Comparison of ENCODE assay signal across 16 mouse cellular contexts in genomic region chr15:81096329-81097055, GRCm38 (mm10).
DNase-seq lines count a peak whose midpoint lies in the region; ATAC-seq and TF ChIP-seq lines count a peak whose summit lies in the region.
"Had no signal": no experiment of that assay in that cellular context is flagged by ENCODE, and none has a peak within 500 bp of the region (broad histone marks: within the 10 kb centered on the region; RNA-seq: fewer than 3 reads in every experiment).

No protein-coding gene starts in this region.

- DNase-seq in heart, adult 9 months (ENCODE audit: low spot score in 2 of 2) = no peak
- peak; percentile 66 for DNase-seq in kidney, postnatal 0 days (ENCODE audit: low spot score)
- DNase-seq in kidney, adult 18-20 months = no peak
- DNase-seq in cerebellum, adult 9-11 months = no peak
- DNase-seq: cerebellum, adult 9-10 months; liver, postnatal 0 days had no signal

- no peaks in the 10 kb centered on the region for H3K27me3 ChIP-seq in heart, embryonic 12.5 days (replicated peaks)
- no peaks in the 10 kb centered on the region for H3K27me3 ChIP-seq in kidney, postnatal 0 days (ENCODE audit: insufficient read depth, low read length)
- H3K27me3 ChIP-seq in megakaryocyte, embryonic 14.5 days (replicated peaks) = no peaks in the 10 kb centered on the region
- H3K27me3 ChIP-seq in stomach, embryonic 15.5 days (replicated peaks) = no peaks in the 10 kb centered on the region
- H3K27me3 ChIP-seq: embryonic facial prominence, embryonic 13.5 days; limb, embryonic 15.5 days had no signal

- no peak overlapping the region for H3K4me3 ChIP-seq in heart, embryonic 12.5 days
- H3K4me3 ChIP-seq in kidney, postnatal 0 days (replicated peaks; ENCODE audit: low read depth, low read length) = no peak overlapping the region
- peak overlapping the region; percentile 48 for H3K4me3 ChIP-seq in megakaryocyte, embryonic 14.5 days (replicated peaks)
- no peak overlapping the region for H3K4me3 ChIP-seq in stomach, embryonic 15.5 days (replicated peaks)
- H3K4me3 ChIP-seq: embryonic facial prominence, embryonic 13.5 days; forebrain, embryonic 10.5 days; heart, embryonic 10.5 days; hindbrain, embryonic 10.5 days; limb, embryonic 15.5 days had no signal

- peaks cover 27% of the 10 kb centered on the region for H3K4me1 ChIP-seq in heart, embryonic 12.5 days (replicated peaks)
- peaks cover 10% of the 10 kb centered on the region; the same call in 1 of the 2 replicates for H3K4me1 ChIP-seq in kidney, postnatal 0 days (replicated peaks; ENCODE audit: insufficient read depth, low read length)
- peaks cover 31% of the 10 kb centered on the region for H3K4me1 ChIP-seq in megakaryocyte, embryonic 14.5 days
- H3K4me1 ChIP-seq in stomach, embryonic 15.5 days = peaks cover 13% of the 10 kb centered on the region; the same call in 1 of the 2 replicates

- H3K36me3 ChIP-seq in heart, embryonic 12.5 days = no peaks in the 10 kb centered on the region
- H3K36me3 ChIP-seq in kidney, postnatal 0 days (ENCODE audit: insufficient read depth, low read length) = no peaks in the 10 kb centered on the region
- peaks cover 2% of the 10 kb centered on the region for H3K36me3 ChIP-seq in megakaryocyte, embryonic 14.5 days (replicated peaks; ENCODE audit: low read length)
- no peaks in the 10 kb centered on the region for H3K36me3 ChIP-seq in stomach, embryonic 15.5 days
- H3K36me3 ChIP-seq: embryonic facial prominence, embryonic 13.5 days; forebrain, embryonic 10.5 days; heart, embryonic 10.5 days; hindbrain, embryonic 10.5 days; limb, embryonic 15.5 days had no signal

- peak overlapping the region; percentile 5; the same call in 1 of the 2 replicates for H3K27ac ChIP-seq in heart, embryonic 12.5 days (ENCODE audit: poor library complexity, severe bottlenecking)
- no peak overlapping the region for H3K27ac ChIP-seq in kidney, postnatal 0 days
- H3K27ac ChIP-seq in stomach, embryonic 15.5 days = peak overlapping the region; percentile 59
- H3K27ac ChIP-seq: embryonic facial prominence, embryonic 13.5 days; forebrain, embryonic 10.5 days; hindbrain, embryonic 10.5 days; limb, embryonic 15.5 days had no signal

- H3K9ac ChIP-seq in heart, embryonic 12.5 days = no peak overlapping the region
- no peak overlapping the region for H3K9ac ChIP-seq in kidney, postnatal 0 days (ENCODE audit: low read depth, low read length)
- H3K9ac ChIP-seq in stomach, embryonic 15.5 days = no peak overlapping the region
- H3K9ac ChIP-seq: embryonic facial prominence, embryonic 13.5 days; limb, embryonic 15.5 days; liver, postnatal 0 days had no signal

- TF ChIP-seq CTCF in kidney, postnatal 0 days (IDR thresholded peaks at IDR 0.05; ENCODE audit: low read depth) = no peak

- no peak overlapping the region for H3K4me2 ChIP-seq in heart, embryonic 12.5 days
- H3K4me2 ChIP-seq in kidney, postnatal 0 days (ENCODE audit: low read length) = no peak overlapping the region
- H3K4me2 ChIP-seq in stomach, embryonic 15.5 days = no peak overlapping the region
- H3K4me2 ChIP-seq: embryonic facial prominence, embryonic 13.5 days; limb, embryonic 15.5 days; midbrain, embryonic 11.5 days had no signal

- H3K9me3 ChIP-seq in heart, embryonic 12.5 days (replicated peaks) = no peaks in the 10 kb centered on the region
- no peaks in the 10 kb centered on the region for H3K9me3 ChIP-seq in kidney, postnatal 0 days (replicated peaks; ENCODE audit: low read length)
- no peaks in the 10 kb centered on the region for H3K9me3 ChIP-seq in megakaryocyte, embryonic 14.5 days
- no peaks in the 10 kb centered on the region for H3K9me3 ChIP-seq in stomach, embryonic 15.5 days
- H3K9me3 ChIP-seq: embryonic facial prominence, embryonic 13.5 days; forebrain, embryonic 10.5 days; heart, embryonic 10.5 days; hindbrain, embryonic 10.5 days; limb, embryonic 15.5 days had no signal

- WGBS in heart, embryonic 12.5 days = 54% methylated on average over 7 of the region's 7 CpGs
- WGBS in kidney, postnatal 0 days = 37% methylated on average over 7 of the region's 7 CpGs
- 28% methylated on average over 7 of the region's 7 CpGs for WGBS in stomach, embryonic 15.5 days

- ATAC-seq in heart, embryonic 12.5 days (ENCODE audit: insufficient number of reproducible peaks, low FRiP score) = no peak
- no peak for ATAC-seq in kidney, postnatal 0 days (replicated peaks; ENCODE audit: low FRiP score, low read depth)
- no peak for ATAC-seq in megakaryocyte, adult 5-6 weeks (ENCODE audit: poor library complexity, severe bottlenecking)
- ATAC-seq in stomach, embryonic 15.5 days (ENCODE audit: insufficient read depth, low FRiP score, low read depth) = peak; percentile 61
- ATAC-seq: liver, postnatal 0 days had no signal
